Mouse (Mus musculus) forebrain, embryonic 16.5 days (tissue): ENCODE results near the gene Mettl26. TPM values are rescaled to one million over a fixed set of nuclear protein-coding genes. Genes with fewer than 3 reads are reported as not detected.

Source experiments
- ATAC-seq: fragments of 200-750 bp; cut with Nextera tagmentation; 2 replicates; pipeline ENCODE4 v1.8.0; 2017; ENCODE audit warnings: mild to moderate bottlenecking, moderate library complexity
- H3K27ac ChIP-seq: fragments of 300-500 bp; sonication (generic); 2 replicates; pipeline ENCODE4 v1.5.1; 2014; ENCODE audit warnings: low read length, control low read depth
- H3K27me3 ChIP-seq: fragments of 300-500 bp; sonication (generic); replicated peaks from 2 replicates; pipeline ENCODE4 v1.6.1; 2014; ENCODE audit warnings: low read length; ENCODE audit not compliant: control insufficient read depth, insufficient read depth
- H3K36me3 ChIP-seq: fragments of 300-500 bp; sonication (generic); 2 replicates; pipeline ENCODE4 v1.6.1; 2014; ENCODE audit not compliant: control insufficient read depth, insufficient read depth
- H3K4me1 ChIP-seq: fragments of 300-500 bp; sonication (generic); replicated peaks from 2 replicates; pipeline ENCODE4 v1.6.1; 2014; ENCODE audit warnings: low read length; ENCODE audit not compliant: control insufficient read depth, insufficient read depth
- H3K4me2 ChIP-seq: fragments of 300-500 bp; sonication (generic); 2 replicates; pipeline ENCODE4 v1.6.1; 2014; ENCODE audit warnings: mild to moderate bottlenecking, low read length, control low read depth
- H3K4me3 ChIP-seq: fragments of 300-500 bp; sonication (generic); replicated peaks from 2 replicates; pipeline ENCODE4 v1.5.1; 2014; ENCODE audit warnings: mild to moderate bottlenecking, low read length, control low read depth
- H3K9ac ChIP-seq: fragments of 300-500 bp; sonication (generic); replicated peaks from 2 replicates; pipeline ENCODE4 v1.6.1; 2014; ENCODE audit warnings: low read depth, low read length, control low read depth
- H3K9me3 ChIP-seq: fragments of 300-500 bp; sonication (generic); 2 replicates; pipeline ENCODE4 v1.6.1; 2016; ENCODE audit warnings: low read length; ENCODE audit not compliant: control insufficient read depth
- WGBS: fragments of 180-500 bp; shearing (Covaris S2); extraction: QIAGEN DNeasy Blood & Tissue Kit; methylation state at CpG from one replicate; pipeline ENCODE4 v1.1.7; 2014; 5-methylcytosine and 5-hydroxymethylcytosine counted together
- polyA plus RNA-seq: library from polyadenylated mRNA; unstranded; fragments of >200 nt; fragmentation: Nextera tagmentation; extraction: Ambion mirVana; gene quantifications from 2 replicates; pipeline ENCODE4 v1.2.1, GENCODE M21; 2015

Mettl26 gene
- polyA plus RNA-seq, 1 experiment from 2014 or later: 59.7 TPM

GRCm38 (mm10) chr17:25879750-25880149, 4.9 kb downstream of the Mettl26 start:
- no peak overlapping the region for H3K4me3 ChIP-seq
- no peak overlapping the region for H3K27ac ChIP-seq
- H3K36me3 ChIP-seq: peaks cover 7% of the 10 kb centered on the region; the same call in 1 of the 2 replicates
- no peak overlapping the region for H3K9ac ChIP-seq
- no peak overlapping the region for H3K4me2 ChIP-seq
- no peaks in the 10 kb centered on the region for H3K27me3 ChIP-seq
- 73% methylated on average over 8 of the region's 8 CpGs for WGBS
- no peak for ATAC-seq
- peaks cover 14% of the 10 kb centered on the region for H3K4me1 ChIP-seq
- no peaks in the 10 kb centered on the region for H3K9me3 ChIP-seq

- H3K36me3 ChIP-seq: peaks cover 7% of the 10 kb centered on the region; the same call in 1 of the 2 replicates
These were observed 5.5 kb downstream of the Mettl26 start, which contains the start of gene Wfikkn1 for GRCm38 (mm10) chr17:25880196-25880910. TSS of gene Wfikkn1 (minus strand) at chr17:25880858.

DNA sequence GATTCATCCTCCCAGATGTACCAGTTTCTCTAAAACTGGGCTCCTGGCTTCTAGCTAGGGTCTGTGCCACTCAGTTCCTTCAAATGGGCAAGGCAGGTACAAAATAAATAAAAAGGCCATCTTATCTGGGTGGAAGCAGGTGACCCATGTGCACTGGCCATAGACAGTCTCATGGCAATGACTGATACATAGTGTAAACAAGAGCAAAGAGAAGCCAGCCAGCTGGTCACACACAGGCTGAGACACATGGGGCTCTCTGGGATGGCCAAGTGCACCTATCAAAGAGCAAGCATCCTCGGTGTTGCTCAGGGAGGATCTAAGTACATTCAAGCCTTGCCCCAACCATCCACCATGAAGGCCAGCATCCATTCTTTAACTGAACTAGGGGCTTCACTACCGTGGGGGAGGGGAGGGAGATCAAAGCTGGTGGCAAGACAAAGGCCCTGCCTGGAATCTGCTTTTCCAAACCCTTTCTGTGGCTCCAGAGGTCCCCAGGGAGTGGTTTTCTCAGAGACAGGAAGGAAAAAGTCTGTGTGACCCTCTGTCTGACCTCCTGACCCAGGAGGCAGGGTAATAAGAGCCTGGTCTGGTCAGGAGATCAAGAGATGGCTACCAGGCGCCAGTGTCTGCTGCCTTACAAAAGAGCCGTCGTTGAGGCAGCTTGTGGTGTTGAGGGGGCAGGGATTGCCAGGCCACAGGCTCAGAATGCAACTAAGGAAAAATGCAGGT, 6.2 kb downstream of the Mettl26 start:
- peak overlapping the region; percentile 27; the same call in 1 of the 2 replicates for H3K9ac ChIP-seq
- no peaks in the 10 kb centered on the region for H3K27me3 ChIP-seq
- H3K36me3 ChIP-seq: peaks cover 7% of the 10 kb centered on the region; the same call in 1 of the 2 replicates

More at GRCm38 (mm10) chr17:25880196-25880910, 5.5 kb downstream of the Mettl26 start, which contains the start of gene Wfikkn1:
- no peak within 1 kb of the TSS for H3K4me2 ChIP-seq
- H3K4me3 ChIP-seq: no peak within 1 kb of the TSS
- H3K9me3 ChIP-seq: no peaks in the 10 kb centered on the region
- peaks cover 14% of the 10 kb centered on the region for H3K4me1 ChIP-seq
- H3K27ac ChIP-seq: no peak within 1 kb of the TSS; the same call in 1 of the 2 replicates
- 25% methylated on average over 5 of the region's 5 CpGs for WGBS
- ATAC-seq: no peak
- peak within 1 kb of the TSS; percentile 27; the same call in 1 of the 2 replicates for H3K9ac ChIP-seq
- H3K27me3 ChIP-seq: no peaks in the 10 kb centered on the region

GRCm38 (mm10) chr17:25881691-25882090, 6.8 kb downstream of the Mettl26 start:
- Histone ChIP-seq H3K27me3 (no peaks in the 10 kb centered on the region), H3K9ac (no peak overlapping the region), H3K4me1 (peaks cover 5% of the 10 kb centered on the region), H3K36me3 (peaks cover 7% of the 10 kb centered on the region; the same call in 1 of the 2 replicates), H3K4me2 (no peak overlapping the region), H3K27ac (no peak overlapping the region), H3K4me3 (no peak overlapping the region), H3K9me3 (no peaks in the 10 kb centered on the region)
- 37% methylated on average over 4 of the region's 4 CpGs for WGBS
- ATAC-seq: no peak

More for the DNA sequence above, 6.2 kb downstream of the Mettl26 start:
- H3K4me2 ChIP-seq: no peak overlapping the region
- ATAC-seq: no peak
- no peak overlapping the region; the same call in 1 of the 2 replicates for H3K27ac ChIP-seq
- no peak overlapping the region for H3K4me3 ChIP-seq
- 9% methylated on average over 5 of the region's 5 CpGs for WGBS
- peaks cover 11% of the 10 kb centered on the region for H3K4me1 ChIP-seq
- H3K9me3 ChIP-seq: no peaks in the 10 kb centered on the region

- Histone ChIP-seq H3K27me3 (no peaks in the 10 kb centered on the region), H3K4me2 (no peak overlapping the region), H3K36me3 (peaks cover 7% of the 10 kb centered on the region; the same call in 1 of the 2 replicates), H3K4me1 (no peaks in the 10 kb centered on the region; the same call in 1 of the 2 replicates), H3K9me3 (no peaks in the 10 kb centered on the region), H3K27ac (no peak overlapping the region), H3K4me3 (no peak overlapping the region), H3K9ac (no peak overlapping the region)
- no peak for ATAC-seq
- WGBS: 59% methylated on average over 5 of the region's 5 CpGs
These were observed 7.4 kb downstream of the Mettl26 start for GRCm38 (mm10) chr17:25882306-25882705.

GRCm38 (mm10) chr17:25883268-25883667, 8.4 kb downstream of the Mettl26 start:
- Histone ChIP-seq H3K36me3 (peaks cover 7% of the 10 kb centered on the region; the same call in 1 of the 2 replicates), H3K27me3 (no peaks in the 10 kb centered on the region), H3K4me2 (no peak overlapping the region), H3K9ac (no peak overlapping the region), H3K4me3 (no peak overlapping the region), H3K9me3 (no peaks in the 10 kb centered on the region), H3K4me1 (0 out of 2 replicates have a peak, but pooled peaks cover 2% of the 10 kb centered on the region), H3K27ac (no peak overlapping the region)
- WGBS: 80% methylated on average over 8 of the region's 8 CpGs
- no peak for ATAC-seq

DNA sequence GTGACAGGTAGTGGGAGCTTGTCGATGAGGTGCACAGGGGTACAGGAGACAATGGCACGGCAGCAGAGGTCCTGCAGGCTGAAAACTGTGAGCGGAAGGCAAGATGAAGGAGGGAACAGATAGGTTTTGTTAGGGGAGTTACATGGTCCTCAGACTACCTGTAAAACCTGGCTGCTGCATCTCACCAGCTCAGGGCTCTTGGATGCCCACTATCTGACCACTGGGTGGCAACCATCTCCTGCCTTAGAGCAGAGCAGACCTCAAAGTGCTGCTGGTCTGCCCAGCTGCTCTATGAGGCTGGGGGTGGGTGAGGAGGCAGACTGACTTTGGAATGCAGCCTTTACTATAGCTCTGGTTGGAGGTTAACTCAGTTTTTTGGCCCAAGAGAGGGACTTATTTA, 8.9 kb downstream of the Mettl26 start:
- Histone ChIP-seq H3K4me1 (0 out of 2 replicates have a peak, but pooled peaks cover 2% of the 10 kb centered on the region), H3K27ac (no peak overlapping the region), H3K4me2 (no peak overlapping the region), H3K4me3 (no peak overlapping the region), H3K36me3 (peaks cover 7% of the 10 kb centered on the region; the same call in 1 of the 2 replicates), H3K9me3 (no peaks in the 10 kb centered on the region), H3K27me3 (no peaks in the 10 kb centered on the region), H3K9ac (no peak overlapping the region)
- ATAC-seq: no peak
- 90% methylated on average over 3 of the region's 3 CpGs for WGBS

GRCm38 (mm10) chr17:25885636-25886035, 10.8 kb downstream of the Mettl26 start:
- H3K27ac ChIP-seq: no peak overlapping the region
- 0 out of 2 replicates have a peak, but pooled peaks cover 2% of the 10 kb centered on the region for H3K4me1 ChIP-seq
- no peak overlapping the region for H3K9ac ChIP-seq
- peaks cover 12% of the 10 kb centered on the region for H3K36me3 ChIP-seq
- H3K4me3 ChIP-seq: no peak overlapping the region
- no peaks in the 10 kb centered on the region for H3K27me3 ChIP-seq
- no peak overlapping the region for H3K4me2 ChIP-seq
- H3K9me3 ChIP-seq: no peaks in the 10 kb centered on the region
- WGBS: 48% methylated on average over 4 of the region's 4 CpGs
- ATAC-seq: no peak

GRCm38 (mm10) chr17:25886806-25887205, 11.9 kb downstream of the Mettl26 start:
- no peak for ATAC-seq
- Histone ChIP-seq H3K4me3 (no peak overlapping the region), H3K27me3 (no peaks in the 10 kb centered on the region), H3K36me3 (peaks cover 9% of the 10 kb centered on the region), H3K9ac (no peak overlapping the region), H3K4me2 (no peak overlapping the region), H3K9me3 (no peaks in the 10 kb centered on the region), H3K4me1 (0 out of 2 replicates have a peak, but pooled peaks cover 2% of the 10 kb centered on the region), H3K27ac (no peak overlapping the region)
